Mouse (Mus musculus) heart, embryonic 11.5 days (tissue): ENCODE results near the gene Cmah. TPM values are rescaled to one million over a fixed set of nuclear protein-coding genes. Genes with fewer than 3 reads are reported as not detected.

Source experiments
- ATAC-seq: fragments of 200-750 bp; cut with Nextera tagmentation; replicated peaks from 2 replicates; pipeline ENCODE4 v1.8.0; 2017; ENCODE audit warnings: moderate library complexity; ENCODE audit not compliant: insufficient number of reproducible peaks, low FRiP score, low TSS enrichment
- H3K27ac ChIP-seq: fragments of 300-500 bp; sonication (generic); 2 replicates; pipeline ENCODE4 v1.5.1; 2014; ENCODE audit warnings: mild to moderate bottlenecking, low read depth, low read length
- H3K27me3 ChIP-seq: fragments of 300-500 bp; sonication (generic); 2 replicates; pipeline ENCODE4 v1.6.1; 2014; ENCODE audit warnings: mild to moderate bottlenecking, low read length, mixed read lengths; ENCODE audit not compliant: control insufficient read depth, insufficient read depth
- H3K36me3 ChIP-seq: fragments of 300-500 bp; sonication (generic); 2 replicates; pipeline ENCODE4 v1.6.1; 2014; ENCODE audit warnings: mild to moderate bottlenecking, low read length, moderate library complexity, mixed read lengths; ENCODE audit not compliant: control insufficient read depth, insufficient read depth
- H3K4me1 ChIP-seq: fragments of 300-500 bp; sonication (generic); 2 replicates; pipeline ENCODE4 v1.6.1; 2014; ENCODE audit warnings: low read length; ENCODE audit not compliant: control insufficient read depth, insufficient read depth
- H3K4me2 ChIP-seq: fragments of 300-500 bp; sonication (generic); 2 replicates; pipeline ENCODE4 v1.6.1; 2014; ENCODE audit warnings: mild to moderate bottlenecking, moderate library complexity
- H3K4me3 ChIP-seq: fragments of 300-500 bp; sonication (generic); 2 replicates; pipeline ENCODE4 v1.5.1; 2014; ENCODE audit warnings: low read depth, low read length
- H3K9ac ChIP-seq: fragments of 300-500 bp; sonication (generic); 2 replicates; pipeline ENCODE4 v1.6.1; 2014; ENCODE audit warnings: mild to moderate bottlenecking, low read depth, low read length, moderate library complexity
- H3K9me3 ChIP-seq: fragments of 300-500 bp; sonication (generic); replicated peaks from 2 replicates; pipeline ENCODE4 v1.6.1; 2016; ENCODE audit warnings: low read length; ENCODE audit not compliant: control insufficient read depth
- WGBS: fragments of 180-500 bp; shearing (Covaris S2); extraction: QIAGEN DNeasy Blood & Tissue Kit; methylation state at CpG from one replicate; pipeline ENCODE4 v1.1.7; 2014; ENCODE audit not compliant: insufficient replicate concordance; 5-methylcytosine and 5-hydroxymethylcytosine counted together
- polyA plus RNA-seq: library from polyadenylated mRNA; unstranded; fragments of >200 nt; fragmentation: Nextera tagmentation; extraction: Ambion mirVana; gene quantifications from 2 replicates; pipeline ENCODE4 v1.2.1, GENCODE M21; 2014

The Cmah gene
- polyA plus RNA-seq, 1 experiment from 2014 or later, result 0.54 TPM

DNA sequence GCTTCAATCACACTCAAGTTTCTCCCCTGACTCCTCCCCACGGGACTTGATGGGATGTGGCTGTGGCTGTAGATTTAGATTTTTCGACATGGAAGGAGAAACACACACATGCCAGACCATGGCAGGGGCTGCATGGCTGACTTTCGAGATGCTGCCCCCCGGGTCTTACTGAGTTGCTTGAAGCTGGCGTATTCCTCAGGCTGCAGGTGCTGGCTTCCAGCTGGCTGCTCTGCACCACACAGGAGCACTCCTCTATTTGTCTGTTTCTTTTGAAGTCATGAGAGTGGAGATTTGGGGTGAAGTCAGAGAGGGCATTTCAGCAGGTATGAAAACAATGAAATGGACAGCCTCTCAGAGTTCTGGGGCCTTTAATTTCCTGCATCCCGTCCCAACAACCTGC is 180.0 kb downstream of the Cmah start:
- Histone ChIP-seq H3K27me3 (0 out of 2 replicates have a peak, but pooled peaks cover 3% of the 10 kb centered on the region), H3K4me3 (no peak overlapping the region), H3K4me1 (no peaks in the 10 kb centered on the region), H3K9me3 (no peaks in the 10 kb centered on the region), H3K4me2 (no peak overlapping the region), H3K36me3 (no peaks in the 10 kb centered on the region), H3K9ac (no peak overlapping the region), H3K27ac (no peak overlapping the region)
- 70% methylated on average over 6 of the region's 6 CpGs for WGBS
- ATAC-seq, result no peak

DNA sequence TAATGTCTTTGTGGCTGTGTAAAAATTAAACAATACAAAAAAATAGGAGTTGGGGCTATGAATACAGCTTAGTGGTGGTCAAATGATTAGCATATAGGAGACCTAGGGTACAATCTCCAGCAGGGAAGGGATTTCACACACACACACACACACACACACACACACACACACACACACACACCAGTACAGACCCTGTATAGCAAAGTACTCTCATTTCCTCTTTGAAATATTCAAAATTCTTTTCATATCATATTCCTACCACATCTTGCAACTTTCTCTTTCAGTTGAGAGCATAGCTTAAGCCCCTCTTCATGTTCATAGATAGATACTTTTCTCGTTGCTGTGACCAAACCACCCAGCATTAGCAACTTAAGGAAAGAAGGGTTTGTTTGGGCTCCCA is 181.7 kb downstream of the Cmah start:
- no peak overlapping the region for H3K27ac ChIP-seq

DNA sequence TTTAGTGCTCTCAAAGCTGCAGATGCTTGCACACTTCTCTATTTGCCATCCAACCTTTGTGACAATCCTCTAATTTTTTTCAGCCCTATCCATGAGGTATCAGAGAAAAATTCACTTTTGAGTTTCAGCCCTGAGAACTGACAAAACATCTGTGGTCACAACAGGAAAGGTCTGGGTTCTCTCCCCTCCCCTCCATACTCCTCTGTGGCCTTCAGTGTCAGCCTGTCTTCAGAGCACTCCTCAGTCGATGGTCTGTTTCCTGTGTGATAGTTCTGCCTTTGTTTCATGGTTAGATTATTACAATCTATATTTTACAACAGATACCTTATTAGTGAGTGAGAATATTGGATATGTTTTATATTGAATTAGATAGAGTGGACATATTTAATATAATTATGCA is 184.2 kb downstream of the Cmah start:
- Histone ChIP-seq H3K36me3 (no peaks in the 10 kb centered on the region), H3K4me2 (no peak overlapping the region), H3K4me1 (no peaks in the 10 kb centered on the region), H3K9ac (no peak overlapping the region), H3K27ac (no peak overlapping the region), H3K9me3 (no peaks in the 10 kb centered on the region), H3K4me3 (no peak overlapping the region), H3K27me3 (no peaks in the 10 kb centered on the region)
- ATAC-seq, result no peak
- 46% methylated on average over 1 of the region's 1 CpGs for WGBS

More for the DNA sequence above, 181.7 kb downstream of the Cmah start:
- H3K36me3 ChIP-seq, result no peaks in the 10 kb centered on the region
- no peak overlapping the region for H3K4me2 ChIP-seq
- H3K9ac ChIP-seq, result no peak overlapping the region
- 38% methylated on average over 1 of the region's 1 CpGs for WGBS
- no peak overlapping the region for H3K4me3 ChIP-seq
- H3K4me1 ChIP-seq, result no peaks in the 10 kb centered on the region
- no peaks in the 10 kb centered on the region for H3K9me3 ChIP-seq
- ATAC-seq, result no peak
- 0 out of 2 replicates have a peak, but pooled peaks cover 3% of the 10 kb centered on the region for H3K27me3 ChIP-seq

DNA sequence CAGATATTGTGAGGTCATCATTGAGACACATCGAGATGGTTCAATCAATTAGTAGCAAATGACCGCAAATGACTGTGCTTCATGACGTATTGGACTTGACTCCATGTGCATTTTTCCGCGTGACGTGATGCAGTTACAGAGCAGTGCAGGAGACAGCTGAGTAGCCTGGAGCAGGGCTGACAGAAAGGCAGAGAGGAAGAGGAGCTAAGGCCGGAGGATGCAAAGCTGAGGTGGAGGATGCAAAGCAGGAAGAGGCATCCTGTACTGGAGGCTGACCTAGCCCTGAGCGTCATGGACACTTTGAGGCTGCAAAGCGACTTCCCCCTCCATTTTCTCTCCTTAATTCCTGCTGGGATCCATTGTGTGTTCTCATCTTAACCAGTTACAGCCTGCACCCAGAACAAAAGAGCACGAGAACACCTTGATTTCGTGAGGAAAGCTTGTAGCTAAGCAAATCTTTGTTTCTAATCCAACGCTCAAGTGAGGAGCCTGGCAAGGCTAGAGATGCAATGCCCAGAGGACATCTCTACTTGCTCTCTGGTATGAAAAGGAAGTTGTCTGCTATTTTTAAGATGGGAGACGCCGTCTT is 184.8 kb downstream of the Cmah start:
- ATAC-seq, result no peak
- Histone ChIP-seq H3K36me3 (no peaks in the 10 kb centered on the region), H3K4me3 (no peak overlapping the region), H3K9me3 (no peaks in the 10 kb centered on the region), H3K4me1 (no peaks in the 10 kb centered on the region), H3K4me2 (no peak overlapping the region), H3K27me3 (no peaks in the 10 kb centered on the region), H3K27ac (no peak overlapping the region), H3K9ac (no peak overlapping the region)
- WGBS, result 70% methylated on average over 14 of the region's 14 CpGs

DNA sequence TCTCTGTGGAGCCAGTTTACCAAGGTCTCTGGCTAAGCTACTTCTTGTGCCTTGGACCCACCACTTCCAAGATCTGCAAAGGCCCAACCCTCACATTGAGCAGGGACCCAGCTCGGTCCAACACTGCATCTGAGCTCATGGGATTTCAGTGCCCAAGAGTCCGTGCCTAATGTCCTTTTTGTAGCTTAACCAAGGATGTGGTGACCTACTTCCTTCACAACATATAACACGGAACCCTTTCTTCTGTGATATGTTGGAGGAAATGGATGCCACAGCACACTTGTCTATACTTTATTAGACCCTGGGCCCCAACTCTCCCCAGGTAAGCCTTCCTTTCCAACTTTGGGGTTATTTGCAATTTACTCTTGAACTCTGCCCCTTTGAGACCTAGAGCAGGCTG is 186.5 kb downstream of the Cmah start:
- H3K4me1 ChIP-seq, result no peaks in the 10 kb centered on the region
- H3K27me3 ChIP-seq, result no peaks in the 10 kb centered on the region
- H3K36me3 ChIP-seq, result no peaks in the 10 kb centered on the region
- no peak overlapping the region for H3K4me2 ChIP-seq
- H3K9ac ChIP-seq, result no peak overlapping the region
- WGBS, result 94% methylated on average over 3 of the region's 3 CpGs
- no peak overlapping the region for H3K27ac ChIP-seq
- no peak overlapping the region for H3K4me3 ChIP-seq
- H3K9me3 ChIP-seq, result no peaks in the 10 kb centered on the region
- no peak for ATAC-seq

DNA sequence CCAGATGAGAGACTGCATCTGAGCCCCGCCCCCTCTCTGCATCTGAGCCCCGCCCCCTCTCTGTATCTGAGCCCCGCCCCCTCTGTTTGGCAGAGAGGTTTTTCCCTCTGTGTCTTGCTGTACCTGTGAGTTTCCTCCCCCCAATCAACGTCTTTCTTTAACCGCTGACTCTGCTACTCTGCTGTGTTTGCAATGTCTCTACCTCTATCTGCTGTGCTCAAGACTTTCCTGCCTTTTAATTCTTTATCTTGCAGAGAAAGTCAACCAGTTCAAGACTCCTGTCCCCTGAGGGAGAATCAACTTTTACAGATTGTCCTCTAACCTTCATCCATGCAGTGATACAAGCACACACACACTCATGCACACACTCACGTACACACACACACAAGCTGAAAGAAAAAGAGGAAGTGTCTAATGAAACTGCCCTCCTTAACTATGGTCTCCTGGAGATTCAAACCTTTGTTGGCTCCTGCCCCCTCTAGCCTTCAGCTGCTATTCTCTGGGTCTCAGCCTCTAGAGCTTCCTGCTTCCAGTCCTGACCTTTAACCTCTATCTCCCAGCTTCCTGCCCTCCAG is 188.0 kb downstream of the Cmah start:
- H3K27me3 ChIP-seq, result no peaks in the 10 kb centered on the region
- ATAC-seq, result no peak
- H3K4me1 ChIP-seq, result peaks cover 3% of the 10 kb centered on the region; the same call in 1 of the 2 replicates
- no peak overlapping the region for H3K9ac ChIP-seq
- H3K4me3 ChIP-seq, result no peak overlapping the region
- WGBS, result 44% methylated on average over 6 of the region's 6 CpGs
- no peak overlapping the region for H3K27ac ChIP-seq
- no peak overlapping the region for H3K4me2 ChIP-seq
- no peaks in the 10 kb centered on the region for H3K9me3 ChIP-seq
- H3K36me3 ChIP-seq, result no peaks in the 10 kb centered on the region

DNA sequence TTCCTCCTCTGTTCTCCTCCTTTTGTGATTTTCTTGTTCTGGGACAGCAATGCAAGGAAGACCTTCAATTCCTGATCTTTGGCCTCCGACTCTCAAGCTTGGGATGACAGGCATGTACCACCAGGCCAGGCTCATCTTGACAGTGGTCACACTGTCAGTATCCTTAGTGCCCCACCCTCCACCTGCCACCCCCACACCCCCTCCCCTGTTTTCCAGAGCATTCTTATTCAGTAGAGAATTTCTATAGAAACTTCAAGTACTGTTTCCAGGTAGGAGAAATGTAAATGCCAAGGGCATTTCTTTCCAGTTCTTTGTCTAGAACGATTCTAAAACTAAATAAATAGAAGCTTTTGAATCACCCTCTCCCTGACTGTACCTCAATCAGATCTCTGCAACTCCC is 190.6 kb downstream of the Cmah start:
- no peaks in the 10 kb centered on the region for H3K27me3 ChIP-seq
- no peak for ATAC-seq
- H3K4me1 ChIP-seq, result peaks cover 7% of the 10 kb centered on the region
- H3K9ac ChIP-seq, result no peak overlapping the region
- no peaks in the 10 kb centered on the region for H3K9me3 ChIP-seq
- WGBS, result 73% methylated on average over 2 of the region's 2 CpGs
- no peak overlapping the region for H3K27ac ChIP-seq
- H3K36me3 ChIP-seq, result no peaks in the 10 kb centered on the region
- no peak overlapping the region for H3K4me2 ChIP-seq
- no peak overlapping the region for H3K4me3 ChIP-seq

DNA sequence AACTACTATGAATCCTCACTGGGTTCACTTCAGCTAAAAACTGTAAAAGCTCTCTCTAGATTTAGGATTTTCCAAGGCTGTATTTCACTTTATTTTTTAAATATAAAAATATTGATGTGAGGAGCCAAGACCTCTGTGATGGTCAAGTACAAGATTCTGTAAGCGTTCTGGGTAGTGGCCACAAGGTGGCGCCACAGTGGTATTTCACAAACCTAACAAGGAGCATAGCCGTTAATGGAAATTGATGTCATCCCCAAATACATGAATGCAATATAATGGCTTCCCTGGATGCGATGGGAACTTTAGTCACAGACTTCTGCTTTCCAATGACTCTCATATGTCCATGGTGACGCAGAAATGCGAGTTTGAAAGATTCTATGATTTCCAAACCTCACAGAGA is 191.7 kb downstream of the Cmah start:
- no peaks in the 10 kb centered on the region for H3K36me3 ChIP-seq
- H3K27me3 ChIP-seq, result no peaks in the 10 kb centered on the region
- no peak overlapping the region for H3K4me2 ChIP-seq
- no peaks in the 10 kb centered on the region for H3K9me3 ChIP-seq
- H3K27ac ChIP-seq, result no peak overlapping the region
- no peak for ATAC-seq
- WGBS, result 36% methylated on average over 6 of the region's 6 CpGs
- no peak overlapping the region for H3K9ac ChIP-seq
- no peak overlapping the region for H3K4me3 ChIP-seq
- H3K4me1 ChIP-seq, result peaks cover 7% of the 10 kb centered on the region
